Mouse (Mus musculus): ENCODE results near the gene AL732309.1.

- TF ChIP-seq EP300 (IDR thresholded peaks at IDR 0.05; ENCODE audit: insufficient read depth, low read depth, low read length) = no peak
- TF ChIP-seq POLR2A (IDR thresholded peaks at IDR 0.05; ENCODE audit: insufficient read depth, low read depth, low read length) = no peak
These were observed 17.1 kb upstream of the AL732309.1 start for GRCm38 (mm10) chr2:25263623-25264285.

Data from heart, adult 2 months (tissue).